Mouse (Mus musculus) thymus, adult 2 months (tissue): ENCODE data around the gene Slc27a2.

Experiments used
- CTCF ChIP-seq: fragments of 200-500 bp; IDR thresholded peaks from 2 replicates; pipeline ENCODE4 v1.5.1; 2012; ENCODE audit warnings: mild to moderate bottlenecking, control low read depth, low read length, moderate library complexity, borderline replicate concordance; ENCODE audit not compliant: control insufficient read depth, poor library complexity, insufficient read depth; ENCODE audit errors: extremely low read depth
- POLR2A ChIP-seq: fragments of 200-500 bp; IDR thresholded peaks from 2 replicates; pipeline ENCODE4 v1.6.1; 2012; ENCODE audit warnings: mild to moderate bottlenecking, low read length, control low read depth, moderate library complexity; ENCODE audit not compliant: control insufficient read depth, poor library complexity, insufficient read depth; ENCODE audit errors: extremely low read depth

GRCm38 (mm10) chr2:126524271-126524670, 27.9 kb upstream of the Slc27a2 start:
- TF ChIP-seq CTCF = no peak
- TF ChIP-seq POLR2A = no peak
